Mouse (Mus musculus) kidney, embryonic 14.5 days (tissue): ENCODE measurements at regions not wholly inside any gene's neighbourhood (a gene's known extent, or its start where the extent isn't known, plus 50 kb on each side); places are given as distances from the start of the nearest gene placed in this dataset.
"Not testable (repeated sequence)": the region's sequence is repeated elsewhere in the genome, so short reads cannot be mapped to it uniquely, and the experiment has no call there.

Experiments
- ATAC-seq: fragments of 200-750 bp; cut with Nextera tagmentation; 2 replicates; pipeline ENCODE4 v1.8.0; 2017; ENCODE audit warnings: moderate number of reproducible peaks, mild to moderate bottlenecking, moderate TSS enrichment, moderate library complexity; ENCODE audit not compliant: low FRiP score, low TSS enrichment
- H3K27ac ChIP-seq: fragments of 300-500 bp; sonication (generic); 2 replicates; pipeline ENCODE4 v1.5.1; 2014; ENCODE audit warnings: low read depth, mild to moderate bottlenecking, low read length, moderate library complexity, mixed read lengths
- H3K27me3 ChIP-seq: fragments of 300-500 bp; sonication (generic); 2 replicates; pipeline ENCODE4 v1.6.1; 2014; ENCODE audit warnings: mild to moderate bottlenecking, low read length; ENCODE audit not compliant: control insufficient read depth, insufficient read depth
- H3K36me3 ChIP-seq: fragments of 300-500 bp; sonication (generic); 2 replicates; pipeline ENCODE4 v1.6.1; 2014; ENCODE audit warnings: low read length, mixed read lengths; ENCODE audit not compliant: control insufficient read depth, insufficient read depth
- H3K4me1 ChIP-seq: fragments of 300-500 bp; sonication (generic); 2 replicates; pipeline ENCODE4 v1.6.1; 2014; ENCODE audit warnings: low read length, mixed read lengths; ENCODE audit not compliant: control insufficient read depth, insufficient read depth
- H3K4me2 ChIP-seq: fragments of 300-500 bp; sonication (generic); replicated peaks from 2 replicates; pipeline ENCODE4 v1.6.1; 2014; ENCODE audit warnings: low read depth, mild to moderate bottlenecking, low read length
- H3K4me3 ChIP-seq: fragments of 300-500 bp; sonication (generic); 2 replicates; pipeline ENCODE4 v1.5.1; 2014; ENCODE audit warnings: mild to moderate bottlenecking, low read length
- H3K9ac ChIP-seq: fragments of 300-500 bp; sonication (generic); 2 replicates; pipeline ENCODE4 v1.6.1; 2014; ENCODE audit warnings: low read depth, mild to moderate bottlenecking, low read length, moderate library complexity
- H3K9me3 ChIP-seq: fragments of 300-500 bp; sonication (generic); 2 replicates; pipeline ENCODE4 v1.6.1; 2016; ENCODE audit warnings: low read length; ENCODE audit not compliant: control insufficient read depth
- WGBS: fragments of 180-500 bp; shearing (Covaris S2); extraction: QIAGEN DNeasy Blood & Tissue Kit; methylation state at CpG from one replicate; pipeline ENCODE4 v1.1.7; 2014; 5-methylcytosine and 5-hydroxymethylcytosine counted together

- no peaks in the 10 kb centered on the region for H3K9me3 ChIP-seq
- H3K4me2 ChIP-seq, result no peak overlapping the region
- H3K4me1 ChIP-seq, result 0 out of 2 replicates have a peak, but pooled peaks cover 3% of the 10 kb centered on the region
- no peaks in the 10 kb centered on the region for H3K27me3 ChIP-seq
- no peak overlapping the region for H3K4me3 ChIP-seq
- peak; percentile 62; the same call in 1 of the 2 replicates for ATAC-seq
- H3K9ac ChIP-seq, result no peak overlapping the region
- no peaks in the 10 kb centered on the region for H3K36me3 ChIP-seq
- 21% methylated on average over 6 of the region's 6 CpGs for WGBS
- no peak overlapping the region for H3K27ac ChIP-seq
Observed at GRCm38 (mm10) chr16:50779030-50779784, 188.3 kb upstream of the Ccdc54 start.

GRCm38 (mm10) chr16:50774699-50775098 lies 183.7 kb upstream of the Ccdc54 start:
- H3K27me3 ChIP-seq, H3K4me3 ChIP-seq, ATAC-seq, H3K9ac ChIP-seq, H3K9me3 ChIP-seq, H3K27ac ChIP-seq, H3K36me3 ChIP-seq, H3K4me1 ChIP-seq, H3K4me2 ChIP-seq: not testable (repeated sequence)
- 95% methylated on average over 12 of the region's 12 CpGs for WGBS

- H3K27ac ChIP-seq, result no peak overlapping the region
- H3K4me3 ChIP-seq, result no peak overlapping the region
- H3K4me1 ChIP-seq, result no peaks in the 10 kb centered on the region
- ATAC-seq, result no peak
- H3K9me3 ChIP-seq, result no peaks in the 10 kb centered on the region
- no peak overlapping the region for H3K4me2 ChIP-seq
- no peaks in the 10 kb centered on the region for H3K36me3 ChIP-seq
- no peak overlapping the region for H3K9ac ChIP-seq
- 82% methylated on average over 11 of the region's 11 CpGs for WGBS
- H3K27me3 ChIP-seq, result no peaks in the 10 kb centered on the region
Observed at GRCm38 (mm10) chr16:50766055-50766770, 175.3 kb upstream of the Ccdc54 start.

- Histone ChIP-seq H3K9ac (no peak overlapping the region), H3K9me3 (no peaks in the 10 kb centered on the region), H3K27me3 (no peaks in the 10 kb centered on the region), H3K36me3 (no peaks in the 10 kb centered on the region), H3K4me2 (no peak overlapping the region), H3K4me3 (no peak overlapping the region), H3K4me1 (no peaks in the 10 kb centered on the region), H3K27ac (no peak overlapping the region)
- 80% methylated on average over 3 of the region's 3 CpGs for WGBS
- no peak for ATAC-seq
Observed at GRCm38 (mm10) chr16:50762096-50762495, 171.1 kb upstream of the Ccdc54 start.

GRCm38 (mm10) chr16:50759979-50760378 lies 169.0 kb upstream of the Ccdc54 start:
- no peak for ATAC-seq
- no peak overlapping the region for H3K4me2 ChIP-seq
- no peaks in the 10 kb centered on the region for H3K36me3 ChIP-seq
- H3K27me3 ChIP-seq, result no peaks in the 10 kb centered on the region
- no peak overlapping the region for H3K4me3 ChIP-seq
- H3K27ac ChIP-seq, result no peak overlapping the region
- H3K9ac ChIP-seq, result no peak overlapping the region
- 91% methylated on average over 5 of the region's 5 CpGs for WGBS
- no peaks in the 10 kb centered on the region for H3K9me3 ChIP-seq
- no peaks in the 10 kb centered on the region for H3K4me1 ChIP-seq

- no peaks in the 10 kb centered on the region for H3K27me3 ChIP-seq
- no peaks in the 10 kb centered on the region for H3K9me3 ChIP-seq
- no peaks in the 10 kb centered on the region; the same call in 1 of the 2 replicates for H3K4me1 ChIP-seq
- H3K9ac ChIP-seq, result no peak overlapping the region
- no peak overlapping the region for H3K4me3 ChIP-seq
- H3K36me3 ChIP-seq, result no peaks in the 10 kb centered on the region
- no peak for ATAC-seq
- 52% methylated on average over 4 of the region's 4 CpGs for WGBS
- H3K4me2 ChIP-seq, result no peak overlapping the region
- no peak overlapping the region for H3K27ac ChIP-seq
Observed at GRCm38 (mm10) chr16:50756696-50757095, 165.7 kb upstream of the Ccdc54 start.

- Histone ChIP-seq H3K9ac (no peak overlapping the region), H3K4me2 (no peak overlapping the region; the same call in 1 of the 2 replicates), H3K9me3 (no peaks in the 10 kb centered on the region), H3K36me3 (no peaks in the 10 kb centered on the region), H3K27me3 (no peaks in the 10 kb centered on the region), H3K27ac (peak overlapping the region; percentile 66), H3K4me1 (no peaks in the 10 kb centered on the region; the same call in 1 of the 2 replicates), H3K4me3 (no peak overlapping the region)
- WGBS, result 4% methylated on average over 3 of the region's 3 CpGs
- peak; percentile 77; the same call in 1 of the 2 replicates for ATAC-seq
Observed at GRCm38 (mm10) chr16:50753612-50754389, 162.8 kb upstream of the Ccdc54 start.

- Histone ChIP-seq H3K9ac (no peak overlapping the region), H3K4me2 (no peak overlapping the region), H3K27ac (peak overlapping the region; percentile 51; the same call in 1 of the 2 replicates), H3K4me3 (no peak overlapping the region), H3K36me3 (no peaks in the 10 kb centered on the region), H3K4me1 (no peaks in the 10 kb centered on the region; the same call in 1 of the 2 replicates), H3K27me3 (no peaks in the 10 kb centered on the region), H3K9me3 (no peaks in the 10 kb centered on the region)
- no peak for ATAC-seq
- 78% methylated on average over 11 of the region's 11 CpGs for WGBS
Observed at GRCm38 (mm10) chr16:50753046-50753445, 162.1 kb upstream of the Ccdc54 start.
